Mouse (Mus musculus) midbrain, embryonic 11.5 days (tissue): ENCODE results near the gene Ptbp1. TPM values are rescaled to one million over a fixed set of nuclear protein-coding genes. Genes with fewer than 3 reads are reported as not detected.

Experiments used
- ATAC-seq: fragments of 200-750 bp; cut with Nextera tagmentation; 2 replicates; pipeline ENCODE4 v1.8.0; 2017; ENCODE audit warnings: moderate TSS enrichment, moderate library complexity; ENCODE audit not compliant: low FRiP score
- DNase-seq: peaks from one replicate; pipeline ENCODE4 v3.0.0; 2015; ENCODE audit warnings: low spot score; ENCODE audit errors: missing footprints
- H3K27ac ChIP-seq: fragments of 300-500 bp; sonication (generic); 2 replicates; pipeline ENCODE4 v1.5.1; 2014; ENCODE audit warnings: low read depth, low read length
- H3K27me3 ChIP-seq: fragments of 300-500 bp; sonication (generic); 2 replicates; pipeline ENCODE4 v1.6.1; 2014; ENCODE audit warnings: mild to moderate bottlenecking, low read length, moderate library complexity, mixed read lengths; ENCODE audit not compliant: control insufficient read depth, insufficient read depth
- H3K36me3 ChIP-seq: fragments of 300-500 bp; sonication (generic); 2 replicates; pipeline ENCODE4 v1.6.1; 2014; ENCODE audit warnings: mild to moderate bottlenecking, low read length, moderate library complexity, mixed read lengths; ENCODE audit not compliant: control insufficient read depth, insufficient read depth
- H3K4me1 ChIP-seq: fragments of 300-500 bp; sonication (generic); 2 replicates; pipeline ENCODE4 v1.6.1; 2014; ENCODE audit warnings: low read length; ENCODE audit not compliant: control insufficient read depth, insufficient read depth
- H3K4me2 ChIP-seq: fragments of 300-500 bp; sonication (generic); 2 replicates; pipeline ENCODE4 v1.6.1; 2014; ENCODE audit warnings: mild to moderate bottlenecking, moderate library complexity
- H3K4me3 ChIP-seq: fragments of 300-500 bp; sonication (generic); 2 replicates; pipeline ENCODE4 v1.5.1; 2014; ENCODE audit warnings: low read depth, low read length
- H3K9ac ChIP-seq: fragments of 300-500 bp; sonication (generic); 2 replicates; pipeline ENCODE4 v1.6.1; 2014; ENCODE audit warnings: low read length
- H3K9me3 ChIP-seq: fragments of 300-500 bp; sonication (generic); 2 replicates; pipeline ENCODE4 v1.6.1; 2016; ENCODE audit warnings: low read length; ENCODE audit not compliant: control insufficient read depth
- WGBS: fragments of 180-500 bp; shearing (Covaris S2); extraction: QIAGEN DNeasy Blood & Tissue Kit; methylation state at CpG from one replicate; pipeline ENCODE4 v1.1.7; 2014; 5-methylcytosine and 5-hydroxymethylcytosine counted together
- polyA plus RNA-seq: library from polyadenylated mRNA; unstranded; fragments of >200 nt; fragmentation: Nextera tagmentation; extraction: Ambion mirVana; gene quantifications from 2 replicates; pipeline ENCODE4 v1.2.1, GENCODE M21; 2014

Gene Ptbp1
- polyA plus RNA-seq, 1 experiment from 2014 or later = 176 TPM

DNA sequence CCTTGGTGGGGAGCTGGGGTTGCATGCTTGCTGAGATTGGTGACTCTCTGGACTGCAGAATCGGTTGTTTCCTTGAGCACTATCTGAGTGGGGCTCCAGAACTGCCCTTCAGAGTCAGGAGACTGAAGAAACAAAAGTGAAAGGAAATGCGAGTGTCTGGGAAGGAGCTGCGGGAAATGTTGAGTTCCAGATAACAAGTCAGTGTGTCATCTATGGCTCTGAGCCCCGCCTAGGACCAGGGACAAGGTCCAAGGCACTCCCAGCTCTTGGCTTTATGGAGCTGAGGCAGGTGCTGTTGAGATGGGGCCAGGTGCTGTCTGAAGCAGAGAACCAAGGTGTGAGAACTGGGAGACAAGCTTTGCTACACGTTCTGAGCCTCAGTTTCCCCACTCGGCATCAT lies 29.8 kb upstream of the Ptbp1 start:
- Histone ChIP-seq H3K9ac (no peak overlapping the region), H3K36me3 (peaks cover 6% of the 10 kb centered on the region), H3K4me1 (no peaks in the 10 kb centered on the region), H3K27me3 (no peaks in the 10 kb centered on the region), H3K9me3 (no peaks in the 10 kb centered on the region), H3K27ac (no peak overlapping the region), H3K4me2 (no peak overlapping the region), H3K4me3 (no peak overlapping the region)
- WGBS = 75% methylated on average over 6 of the region's 6 CpGs
- ATAC-seq = no peak
- DNase-seq = no peak

GRCm38 (mm10) chr10:79831583-79831982 lies 22.6 kb upstream of the Ptbp1 start:
- Histone ChIP-seq H3K9ac (no peak overlapping the region), H3K36me3 (no peaks in the 10 kb centered on the region), H3K9me3 (no peaks in the 10 kb centered on the region), H3K27me3 (no peaks in the 10 kb centered on the region), H3K27ac (no peak overlapping the region), H3K4me3 (no peak overlapping the region), H3K4me2 (no peak overlapping the region), H3K4me1 (no peaks in the 10 kb centered on the region)
- no peak for ATAC-seq
- WGBS = 84% methylated on average over 3 of the region's 3 CpGs
- no peak for DNase-seq

DNA sequence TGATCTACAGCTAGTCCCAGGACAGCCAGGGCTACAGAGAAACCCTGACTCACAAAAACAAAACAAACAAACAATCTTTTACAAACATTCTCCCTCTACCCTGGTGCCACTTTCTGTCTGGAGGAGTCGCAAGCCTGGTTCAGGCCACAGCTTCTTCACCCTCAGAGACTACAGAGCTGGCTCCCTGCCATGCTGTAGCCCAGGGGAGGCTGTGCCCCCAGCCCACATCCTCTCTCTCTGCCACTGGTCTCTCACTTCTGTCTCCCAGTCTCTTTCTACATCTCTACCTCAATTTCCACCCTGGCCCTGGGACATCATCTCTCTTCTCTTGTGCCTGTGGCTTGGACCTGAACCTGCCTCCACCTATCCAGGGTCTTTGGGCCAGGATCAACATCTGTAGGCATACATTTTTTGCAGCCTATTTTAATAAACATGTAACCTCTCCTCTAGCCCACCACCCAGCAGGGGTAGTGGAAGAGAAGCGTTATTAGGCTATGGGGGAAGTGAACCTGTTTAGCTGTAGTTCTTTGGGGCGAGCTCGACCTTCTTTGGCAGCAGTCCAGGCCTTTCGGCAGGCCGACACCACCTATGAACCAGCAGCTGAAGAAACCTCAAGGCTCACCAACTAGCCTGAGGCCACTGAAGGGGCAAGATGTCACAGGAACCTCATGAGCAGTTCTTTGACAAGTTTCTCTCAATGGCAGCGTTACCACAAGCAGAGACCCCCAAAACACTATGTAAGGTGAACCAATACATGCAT lies 22.0 kb upstream of the Ptbp1 start:
- DNase-seq (no peak), ATAC-seq (no peak)
- Histone ChIP-seq H3K27ac (no peak overlapping the region), H3K36me3 (no peaks in the 10 kb centered on the region), H3K9ac (no peak overlapping the region), H3K9me3 (no peaks in the 10 kb centered on the region), H3K4me2 (no peak overlapping the region), H3K27me3 (no peaks in the 10 kb centered on the region), H3K4me1 (no peaks in the 10 kb centered on the region), H3K4me3 (no peak overlapping the region)
- 84% methylated on average over 7 of the region's 7 CpGs for whole genome bisulfite sequencing

GRCm38 (mm10) chr10:79832786-79833181 lies 21.4 kb upstream of the Ptbp1 start:
- Histone ChIP-seq H3K4me2 (no peak overlapping the region), H3K4me1 (no peaks in the 10 kb centered on the region), H3K9ac (no peak overlapping the region), H3K9me3 (no peaks in the 10 kb centered on the region), H3K27ac (no peak overlapping the region), H3K36me3 (no peaks in the 10 kb centered on the region), H3K27me3 (no peaks in the 10 kb centered on the region), H3K4me3 (no peak overlapping the region)
- WGBS = 76% methylated on average over 9 of the region's 9 CpGs
- ATAC-seq (no peak), DNase-seq (no peak)

DNA sequence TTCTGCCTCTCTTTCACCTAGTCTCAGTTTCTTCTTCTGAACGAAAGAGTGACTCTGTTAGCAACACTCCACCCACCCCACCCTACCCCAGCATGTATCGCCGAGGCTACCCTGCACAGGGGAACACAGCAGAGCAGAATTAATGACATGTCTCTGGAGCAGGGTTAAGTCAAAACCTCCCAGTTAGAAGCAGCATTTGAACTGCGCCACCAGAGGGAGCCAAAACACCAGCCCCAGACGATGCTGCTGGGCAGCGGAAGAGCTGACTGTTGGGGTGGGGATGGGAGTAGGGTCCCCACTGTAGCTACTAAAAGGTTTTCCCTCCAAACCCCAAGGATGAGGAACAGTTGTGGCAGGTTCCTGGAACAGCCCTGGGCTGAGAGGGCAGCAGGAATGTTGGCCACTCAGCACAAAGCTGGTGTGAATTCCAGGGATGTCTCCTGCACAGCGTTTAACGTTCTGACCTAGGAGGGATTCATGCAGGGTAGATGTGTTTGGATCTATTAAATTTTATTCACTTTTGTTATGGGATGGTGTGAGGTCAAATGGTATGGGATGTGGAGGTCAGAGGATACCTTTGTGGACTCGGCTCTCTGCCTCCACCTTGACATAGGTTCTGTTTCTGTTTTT lies 19.3 kb upstream of the Ptbp1 start:
- no peak overlapping the region for H3K4me3 ChIP-seq
- no peak overlapping the region for H3K9ac ChIP-seq
- no peaks in the 10 kb centered on the region for H3K9me3 ChIP-seq
- ATAC-seq (peak; percentile 77), DNase-seq (peak; percentile 97)
- no peaks in the 10 kb centered on the region for H3K27me3 ChIP-seq
- no peak overlapping the region for H3K27ac ChIP-seq
- H3K4me1 ChIP-seq = no peaks in the 10 kb centered on the region
- no peak overlapping the region for H3K4me2 ChIP-seq
- 24% methylated on average over 9 of the region's 9 CpGs for WGBS
- H3K36me3 ChIP-seq = no peaks in the 10 kb centered on the region

DNA sequence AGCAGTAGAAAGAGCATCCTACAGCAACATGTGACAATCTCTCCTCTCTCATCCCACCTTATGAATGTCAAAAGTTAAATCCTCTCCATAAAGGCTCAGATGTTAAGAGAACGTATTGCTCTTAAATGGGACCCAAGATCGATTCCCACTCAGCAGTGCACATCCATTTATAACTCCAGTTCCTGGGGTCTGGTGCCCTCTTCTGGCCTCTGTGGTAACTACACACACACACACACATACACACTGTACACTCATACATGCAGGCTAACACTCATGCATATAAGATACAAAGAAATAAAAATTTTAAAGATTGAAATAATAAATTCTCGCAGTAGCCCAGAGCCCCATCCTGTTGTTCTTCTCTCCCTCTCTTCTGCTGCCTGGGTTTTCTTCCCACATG lies 17.3 kb upstream of the Ptbp1 start:
- no peak overlapping the region for H3K9ac ChIP-seq
- no peak overlapping the region for H3K4me3 ChIP-seq
- H3K4me2 ChIP-seq = no peak overlapping the region
- H3K36me3 ChIP-seq = no peaks in the 10 kb centered on the region
- peaks cover 8% of the 10 kb centered on the region; the same call in 1 of the 2 replicates for H3K4me1 ChIP-seq
- 93% methylated on average over 3 of the region's 3 CpGs for WGBS
- H3K27me3 ChIP-seq = no peaks in the 10 kb centered on the region
- DNase-seq = no peak
- no peaks in the 10 kb centered on the region for H3K9me3 ChIP-seq
- no peak overlapping the region for H3K27ac ChIP-seq
- no peak for ATAC-seq

GRCm38 (mm10) chr10:79838151-79838550 lies 16.1 kb upstream of the Ptbp1 start:
- Histone ChIP-seq H3K27me3 (no peaks in the 10 kb centered on the region), H3K4me2 (no peak overlapping the region)

DNA sequence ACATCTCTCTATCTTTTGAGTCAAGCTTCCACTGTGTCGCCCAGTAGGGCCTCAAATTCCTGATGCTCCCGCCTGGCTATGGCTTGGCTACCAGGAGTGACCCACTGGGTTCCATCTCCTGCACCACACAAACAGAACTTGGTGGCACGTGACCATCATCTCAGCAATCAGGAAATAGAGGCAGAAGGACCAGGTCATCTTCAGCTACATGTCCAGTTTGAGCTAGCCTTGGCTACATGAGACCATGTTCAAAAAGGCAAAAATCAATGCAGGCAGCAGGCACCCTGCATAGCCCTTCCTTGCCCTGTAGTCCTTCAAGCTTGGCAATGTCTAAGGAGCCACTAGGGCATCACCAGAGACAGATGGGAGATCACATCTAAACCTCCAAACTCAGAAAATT lies 14.1 kb upstream of the Ptbp1 start:
- Histone ChIP-seq H3K4me2 (no peak overlapping the region), H3K27ac (peak overlapping the region; percentile 65), H3K4me3 (no peak overlapping the region), H3K4me1 (peaks cover 8% of the 10 kb centered on the region; the same call in 1 of the 2 replicates), H3K9ac (no peak overlapping the region), H3K9me3 (no peaks in the 10 kb centered on the region), H3K36me3 (no peaks in the 10 kb centered on the region), H3K27me3 (no peaks in the 10 kb centered on the region)
- no peak for ATAC-seq
- no peak for DNase-seq
- WGBS = 84% methylated on average over 3 of the region's 3 CpGs

More at GRCm38 (mm10) chr10:79838151-79838550, 16.1 kb upstream of the Ptbp1 start:
- Histone ChIP-seq H3K9ac (no peak overlapping the region), H3K36me3 (no peaks in the 10 kb centered on the region), H3K27ac (no peak overlapping the region), H3K9me3 (no peaks in the 10 kb centered on the region), H3K4me3 (no peak overlapping the region), H3K4me1 (peaks cover 8% of the 10 kb centered on the region; the same call in 1 of the 2 replicates)
- WGBS = 69% methylated on average over 2 of the region's 2 CpGs
- no peak for ATAC-seq
- no peak for DNase-seq
